Mouse (Mus musculus) spleen, adult 2 months (tissue): ENCODE results near the gene Wipf2. TPM values are rescaled to one million over a fixed set of nuclear protein-coding genes. Genes with fewer than 3 reads are reported as not detected.
"Not testable (repeated sequence)": the region's sequence is repeated elsewhere in the genome, so short reads cannot be mapped to it uniquely, and the experiment has no call there.

Experiments used
- DNase-seq, 2 experiments: peaks; one replicate each; pipeline versions ENCODE4 v3.0.0 to v3.0.0-alpha.2; 2012 to 2021; ENCODE audit warnings: low spot score in 2 of 2, low read depth in 1 of 2
- H3K27ac ChIP-seq: fragments of 200-500 bp; 2 replicates; pipeline ENCODE4 v1.5.1; 2012; ENCODE audit warnings: low read length, inconsistent platforms; ENCODE audit not compliant: insufficient read depth
- H3K27me3 ChIP-seq: fragments of 200-500 bp; 2 replicates; pipeline ENCODE4 v1.6.1; 2012; ENCODE audit warnings: mild to moderate bottlenecking, moderate library complexity, low read length, inconsistent platforms; ENCODE audit not compliant: control insufficient read depth, insufficient read depth
- H3K36me3 ChIP-seq: fragments of 200-500 bp; 2 replicates; pipeline ENCODE4 v1.6.1; 2012; ENCODE audit warnings: mild to moderate bottlenecking, low read length, inconsistent platforms; ENCODE audit not compliant: control insufficient read depth, insufficient read depth
- H3K4me1 ChIP-seq: fragments of 200-500 bp; 2 replicates; pipeline ENCODE4 v1.6.1; 2011; ENCODE audit warnings: inconsistent platforms; ENCODE audit not compliant: control insufficient read depth, insufficient read depth, insufficient read length
- H3K4me3 ChIP-seq: fragments of 200-500 bp; 2 replicates; pipeline ENCODE4 v1.5.1; 2011; ENCODE audit warnings: mild to moderate bottlenecking, inconsistent platforms; ENCODE audit not compliant: insufficient read depth, insufficient read length; ENCODE audit errors: extremely low read depth
- CTCF ChIP-seq: fragments of 200-500 bp; IDR thresholded peaks from 2 replicates; pipeline ENCODE4 v1.5.1; 2011; ENCODE audit warnings: mild to moderate bottlenecking, inconsistent platforms; ENCODE audit not compliant: insufficient read depth, insufficient read length, insufficient replicate concordance; ENCODE audit errors: extremely low read depth
- POLR2A ChIP-seq: fragments of 200-500 bp; IDR thresholded peaks from 2 replicates; pipeline ENCODE4 v1.6.1; 2011; ENCODE audit warnings: low read depth, low read length, inconsistent platforms
- WGBS: fragments of 180-500 bp; shearing (Covaris S2); methylation state at CpG from one replicate; pipeline ENCODE4 v1.1.7; 2018; 5-methylcytosine and 5-hydroxymethylcytosine counted together
- polyA plus RNA-seq: library from polyadenylated mRNA; depleted of rRNA; stranded (reverse); fragments of >200 nt; gene quantifications from 2 replicates; pipeline ENCODE4 v1.2.3, GENCODE M21; 2012

Gene Wipf2
- polyA plus RNA-seq, 1 experiment = 8.0 TPM

GRCm38 (mm10) chr11:98917428-98918005 lies 54.1 kb downstream of the Wipf2 start:
- WGBS = 49% methylated on average over 13 of the region's 13 CpGs
- TF ChIP-seq POLR2A = no peak
- no peak for TF ChIP-seq CTCF
- Histone ChIP-seq H3K4me3 (no peak overlapping the region), H3K36me3 (no peaks in the 10 kb centered on the region), H3K27ac (peak overlapping the region; percentile 12), H3K4me1 (peaks cover 11% of the 10 kb centered on the region; the same call in 1 of the 2 replicates), H3K27me3 (no peaks in the 10 kb centered on the region)
- DNase-seq = no peak

- Histone ChIP-seq H3K27ac (peak overlapping the region; percentile 12; the same call in 1 of the 2 replicates), H3K27me3 (no peaks in the 10 kb centered on the region), H3K4me1 (peaks cover 11% of the 10 kb centered on the region; the same call in 1 of the 2 replicates), H3K36me3 (no peaks in the 10 kb centered on the region), H3K4me3 (no peak overlapping the region)
- 37% methylated on average over 9 of the region's 9 CpGs for WGBS
- no peak for TF ChIP-seq POLR2A
- no peak for TF ChIP-seq CTCF
- no peak for DNase-seq
These were observed 54.8 kb downstream of the Wipf2 start for GRCm38 (mm10) chr11:98918231-98918630.

GRCm38 (mm10) chr11:98919009-98919408 lies 55.6 kb downstream of the Wipf2 start:
- TF ChIP-seq POLR2A (no peak), CTCF (no peak)
- Histone ChIP-seq H3K27ac (no peak overlapping the region), H3K36me3 (no peaks in the 10 kb centered on the region), H3K4me3 (no peak overlapping the region), H3K4me1 (peaks cover 12% of the 10 kb centered on the region; the same call in 1 of the 2 replicates), H3K27me3 (no peaks in the 10 kb centered on the region)
- WGBS = 97% methylated on average over 11 of the region's 11 CpGs
- DNase-seq = no peak

GRCm38 (mm10) chr11:98921813-98922212 lies 58.4 kb downstream of the Wipf2 start:
- WGBS = 78% methylated on average over 15 of the region's 15 CpGs
- H3K27me3 ChIP-seq, H3K4me3 ChIP-seq, H3K36me3 ChIP-seq, DNase-seq, H3K27ac ChIP-seq: not testable (repeated sequence)
- peaks cover 27% of the 10 kb centered on the region; the same call in 1 of the 2 replicates for H3K4me1 ChIP-seq

GRCm38 (mm10) chr11:98922307-98922706 lies 58.9 kb downstream of the Wipf2 start:
- H3K27ac ChIP-seq, H3K27me3 ChIP-seq, H3K36me3 ChIP-seq, H3K4me3 ChIP-seq: not testable (repeated sequence)
- peaks cover 27% of the 10 kb centered on the region; the same call in 1 of the 2 replicates for H3K4me1 ChIP-seq
- peak in 1 of 2 experiments; percentile 60 for DNase-seq
- peak; percentile 78; the same call in 1 of the 2 replicates for TF ChIP-seq CTCF
- WGBS = 58% methylated on average over 10 of the region's 10 CpGs

- DNase-seq, H3K27ac ChIP-seq, H3K4me3 ChIP-seq, H3K36me3 ChIP-seq, H3K27me3 ChIP-seq: not testable (repeated sequence)
- WGBS = 78% methylated on average over 16 of the region's 16 CpGs
- peaks cover 23% of the 10 kb centered on the region; the same call in 1 of the 2 replicates for H3K4me1 ChIP-seq
These were observed 59.6 kb downstream of the Wipf2 start for GRCm38 (mm10) chr11:98922851-98923711.

- H3K27ac ChIP-seq = peak overlapping the region; percentile 12; the same call in 1 of the 2 replicates
- no peak for DNase-seq
- H3K4me1 ChIP-seq = peaks cover 20% of the 10 kb centered on the region; the same call in 1 of the 2 replicates
- no peak overlapping the region for H3K4me3 ChIP-seq
- no peaks in the 10 kb centered on the region for H3K27me3 ChIP-seq
- WGBS = 32% methylated on average over 5 of the region's 5 CpGs
- TF ChIP-seq CTCF (no peak), POLR2A (no peak)
- no peaks in the 10 kb centered on the region for H3K36me3 ChIP-seq
These were observed 61.3 kb downstream of the Wipf2 start for GRCm38 (mm10) chr11:98924633-98925175.
